In the genomic region with DNA sequence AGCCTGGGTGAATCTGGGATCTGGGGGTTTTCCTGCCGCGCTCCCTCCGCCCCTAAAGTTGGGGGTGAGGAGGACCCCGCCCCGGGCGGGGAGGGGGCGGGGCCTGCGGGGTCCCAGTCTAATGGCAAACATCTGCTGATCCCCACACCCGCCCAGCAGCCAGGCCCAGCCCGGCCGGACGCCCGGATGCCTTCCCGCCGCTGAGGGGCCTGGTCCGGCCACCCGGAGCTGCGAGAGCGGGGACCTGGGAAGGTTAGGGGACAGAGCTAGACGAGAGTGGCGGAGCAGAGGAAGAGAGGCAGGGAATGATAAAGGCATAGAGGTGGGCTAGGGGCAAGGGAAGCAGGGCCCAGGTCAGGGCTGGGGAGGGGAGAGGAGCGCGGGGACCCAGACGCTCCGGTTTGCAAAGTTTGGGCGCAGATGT, we compare ENCODE assay signal across 7 mouse cellular contexts. TPM values are rescaled to one million over a fixed set of nuclear protein-coding genes. Genes with fewer than 3 reads are reported as not detected.
DNase-seq lines count a peak whose midpoint lies in the region; ATAC-seq lines count a peak whose summit lies in the region.

No protein-coding gene starts in this region.

- H3K4me2 ChIP-seq in intestine, embryonic 14.5 days (ENCODE audit: low read length): peak overlapping the region; percentile 56
- H3K4me2 ChIP-seq in liver, embryonic 16.5 days (ENCODE audit: low read depth, low read length): peak overlapping the region; percentile 89
- H3K4me2 ChIP-seq in neural tube, embryonic 12.5 days (replicated peaks): peak overlapping the region; percentile 78

- H3K27ac ChIP-seq in brown adipose tissue, adult 24 weeks (replicated peaks; ENCODE audit: low read depth, low read length): peak overlapping the region; percentile 80
- peak overlapping the region; percentile 95 for H3K27ac ChIP-seq in intestine, embryonic 14.5 days (ENCODE audit: low read depth)
- peak overlapping the region; percentile 88 for H3K27ac ChIP-seq in liver, embryonic 16.5 days (ENCODE audit: low read length)
- 0 out of 2 replicates have a peak overlapping the region, but pooled peaks have one; percentile 15 for H3K27ac ChIP-seq in neural tube, embryonic 12.5 days

- peak overlapping the region; percentile 92 for H3K4me3 ChIP-seq in brown adipose tissue, adult 24 weeks (ENCODE audit: insufficient read depth, low read depth, low read length)
- peak overlapping the region; percentile 89 for H3K4me3 ChIP-seq in intestine, embryonic 14.5 days (ENCODE audit: low read depth, low read length)
- H3K4me3 ChIP-seq in liver, embryonic 16.5 days (ENCODE audit: low read depth, low read length): peak overlapping the region; percentile 74
- peak overlapping the region; percentile 66 for H3K4me3 ChIP-seq in neural tube, embryonic 12.5 days

- no peaks in the 10 kb centered on the region for H3K27me3 ChIP-seq in intestine, embryonic 14.5 days (replicated peaks; ENCODE audit: control insufficient read depth, insufficient read depth, low read length)
- H3K27me3 ChIP-seq in liver, embryonic 16.5 days (ENCODE audit: control insufficient read depth, insufficient read depth, low read depth, low read length): peaks cover 4% of the 10 kb centered on the region
- no peaks in the 10 kb centered on the region for H3K27me3 ChIP-seq in neural tube, embryonic 12.5 days (replicated peaks)

- ATAC-seq in intestine, embryonic 14.5 days (replicated peaks; ENCODE audit: low FRiP score, low TSS enrichment, low read depth): peak; percentile 73
- peak; percentile 62 for ATAC-seq in liver, embryonic 16.5 days (ENCODE audit: low read depth)
- ATAC-seq in neural tube, embryonic 12.5 days (ENCODE audit: low FRiP score, low read depth): peak; percentile 51

- H3K4me1 ChIP-seq in brown adipose tissue, adult 24 weeks (ENCODE audit: control insufficient read depth, insufficient read depth, insufficient read length, low read length): peaks cover 13% of the 10 kb centered on the region
- peaks cover 22% of the 10 kb centered on the region for H3K4me1 ChIP-seq in intestine, embryonic 14.5 days (replicated peaks; ENCODE audit: control insufficient read depth, insufficient read depth, low read length)
- H3K4me1 ChIP-seq in liver, embryonic 16.5 days (ENCODE audit: control insufficient read depth, low read depth, low read length): peaks cover 17% of the 10 kb centered on the region
- peaks cover 10% of the 10 kb centered on the region for H3K4me1 ChIP-seq in neural tube, embryonic 12.5 days

- DNase-seq in R1 (ENCODE audit: low read depth, low spot score): peak; percentile 84
- peak; percentile 81 for DNase-seq in gastrocnemius, postnatal 25 days
- peak; percentile 85 for DNase-seq in intestine, embryonic 14.5 days (ENCODE audit: low spot score)
- DNase-seq in urinary bladder, postnatal 10 days (ENCODE audit: low spot score): peak; percentile 35

- H3K9me3 ChIP-seq in intestine, embryonic 14.5 days (ENCODE audit: control insufficient read depth, low read length): no peaks in the 10 kb centered on the region
- H3K9me3 ChIP-seq in liver, embryonic 16.5 days (replicated peaks; ENCODE audit: control insufficient read depth, low read length): no peaks in the 10 kb centered on the region
- H3K9me3 ChIP-seq in neural tube, embryonic 12.5 days: no peaks in the 10 kb centered on the region

- WGBS in intestine, embryonic 14.5 days: 1% methylated on average over 26 of the region's 26 CpGs
- WGBS in liver, embryonic 16.5 days (ENCODE audit: insufficient replicate concordance): under 1% methylated on average over 23 of the region's 26 CpGs
- under 1% methylated on average over 26 of the region's 26 CpGs for WGBS in neural tube, embryonic 12.5 days

- H3K36me3 ChIP-seq in intestine, embryonic 14.5 days (ENCODE audit: control insufficient read depth, insufficient read depth, low read length): peaks cover 42% of the 10 kb centered on the region
- H3K36me3 ChIP-seq in liver, embryonic 16.5 days (ENCODE audit: control insufficient read depth, insufficient read depth): peaks cover 3% of the 10 kb centered on the region; the same call in 1 of the 2 replicates
- peaks cover 23% of the 10 kb centered on the region for H3K36me3 ChIP-seq in neural tube, embryonic 12.5 days

- peak overlapping the region; percentile 93 for H3K9ac ChIP-seq in intestine, embryonic 14.5 days (ENCODE audit: low read length)
- H3K9ac ChIP-seq in liver, embryonic 16.5 days (ENCODE audit: low read depth, low read length): peak overlapping the region; percentile 74
- peak overlapping the region; percentile 69 for H3K9ac ChIP-seq in neural tube, embryonic 12.5 days

RNA-seq across cellular contexts. Expression of a gene that starts 0.6 kb away (rescaled TPM):
- 19.7 and 29.7 TPM in 2 replicates for polyA plus RNA-seq in brown adipose tissue, adult 24 weeks (2012; ENCODE audit: insufficient read depth, insufficient read length, missing spikeins)
- total RNA-seq in gastrocnemius, postnatal 25 days (2021): 10 to 100 TPM; 14.3 to 17.5 TPM
- polyA plus RNA-seq in intestine, embryonic 14.5 days (2014; fragmentation: Nextera tagmentation; extraction: Ambion mirVana): 9.5 and 9.6 TPM in 2 replicates
- polyA plus RNA-seq in liver, embryonic 16.5 days (2015; fragmentation: Nextera tagmentation; extraction: Ambion mirVana): 3.8 and 5.0 TPM in 2 replicates
- 7.2 and 8.5 TPM in 2 replicates for polyA plus RNA-seq in neural tube, embryonic 12.5 days (2016; fragmentation: Nextera tagmentation; extraction: Ambion mirVana)

RNA-seq across cellular contexts. Expression of a gene that starts 37.4 kb away (rescaled TPM):
- polyA plus RNA-seq in brown adipose tissue, adult 24 weeks (2012; ENCODE audit: insufficient read depth, insufficient read length, missing spikeins): 54.2 and 167 TPM in 2 replicates
- under 1 TPM in 1 of 2 experiments, not detected in 1; 0.43 TPM for total RNA-seq in gastrocnemius, postnatal 25 days (2021)
- polyA plus RNA-seq in intestine, embryonic 14.5 days (2014; fragmentation: Nextera tagmentation; extraction: Ambion mirVana): 4.0 and 4.3 TPM in 2 replicates
- 51.1 and 55.7 TPM in 2 replicates for polyA plus RNA-seq in liver, embryonic 16.5 days (2015; fragmentation: Nextera tagmentation; extraction: Ambion mirVana)
- polyA plus RNA-seq in neural tube, embryonic 12.5 days (2016; fragmentation: Nextera tagmentation; extraction: Ambion mirVana): 0.53 TPM in 1 of 2 replicates, not detected in the other

RNA-seq across cellular contexts. Expression of a gene that starts 37.8 kb away (rescaled TPM):
- not detected in 2 replicates for polyA plus RNA-seq in brown adipose tissue, adult 24 weeks (2012; ENCODE audit: insufficient read depth, insufficient read length, missing spikeins)
- 1 to 10 TPM in 1 of 2 experiments, under 1 TPM in 1; 0.77 to 2.2 TPM for total RNA-seq in gastrocnemius, postnatal 25 days (2021)
- polyA plus RNA-seq in intestine, embryonic 14.5 days (2014; fragmentation: Nextera tagmentation; extraction: Ambion mirVana): 127 and 135 TPM in 2 replicates
- polyA plus RNA-seq in liver, embryonic 16.5 days (2015; fragmentation: Nextera tagmentation; extraction: Ambion mirVana): 68.0 and 75.7 TPM in 2 replicates
- 59.9 and 73.5 TPM in 2 replicates for polyA plus RNA-seq in neural tube, embryonic 12.5 days (2016; fragmentation: Nextera tagmentation; extraction: Ambion mirVana)

RNA-seq across cellular contexts. Expression of a gene that starts 54.5 kb away (rescaled TPM):
- polyA plus RNA-seq in brown adipose tissue, adult 24 weeks (2012; ENCODE audit: insufficient read depth, insufficient read length, missing spikeins): 6.9 and 9.5 TPM in 2 replicates
- 10 to 100 TPM; 10.7 to 14.7 TPM for total RNA-seq in gastrocnemius, postnatal 25 days (2021)
- 39.4 and 40.0 TPM in 2 replicates for polyA plus RNA-seq in intestine, embryonic 14.5 days (2014; fragmentation: Nextera tagmentation; extraction: Ambion mirVana)
- polyA plus RNA-seq in liver, embryonic 16.5 days (2015; fragmentation: Nextera tagmentation; extraction: Ambion mirVana): 5.0 and 5.3 TPM in 2 replicates
- polyA plus RNA-seq in neural tube, embryonic 12.5 days (2016; fragmentation: Nextera tagmentation; extraction: Ambion mirVana): 26.2 and 26.9 TPM in 2 replicates

Comparison
In these comparisons a context has a peak if more than half of its experiments do, and no peak if none do; other contexts are left out.
1. Peak in every context shown above with its lines: DNase-seq, ATAC-seq, H3K4me3 ChIP-seq and H3K27ac ChIP-seq.
2. DNase-seq: peak in every context shown above with its lines; median percentile 85 in intestine, embryonic 14.5 days; 84 in R1; 81 in gastrocnemius, postnatal 25 days; 35 in urinary bladder, postnatal 10 days.
3. H3K27ac ChIP-seq: peak in every context shown above with its lines; median percentile 95 in intestine, embryonic 14.5 days; 88 in liver, embryonic 16.5 days; 80 in brown adipose tissue, adult 24 weeks; 15 in neural tube, embryonic 12.5 days.
4. RNA of a gene that starts 37.8 kb away (polyA plus RNA-seq): 127 to 135 TPM in intestine, embryonic 14.5 days, 68.0 to 75.7 TPM in liver, embryonic 16.5 days and 59.9 to 73.5 TPM in neural tube, embryonic 12.5 days; not detected in brown adipose tissue, adult 24 weeks; every median in the first group is over 10 times any median in the second.